Mouse (Mus musculus): ENCODE measurements at regions not wholly inside any gene's neighbourhood (a gene's known extent, or its start where the extent isn't known, plus 50 kb on each side); places are given as distances from the start of the nearest gene placed in this dataset.
"Not testable (repeated sequence)": the region's sequence is repeated elsewhere in the genome, so short reads cannot be mapped to it uniquely, and the experiment has no call there.

GRCm38 (mm10) chr13:68167826-68168225 lies 304.7 kb downstream of the BC048507 start:
- peak; percentile 3 for DNase-seq

- not testable (repeated sequence) for DNase-seq
These were observed 310.3 kb downstream of the BC048507 start for GRCm38 (mm10) chr13:68173456-68173855.
